Mouse (Mus musculus) kidney, adult 2 months (tissue): ENCODE measurements around the gene Nf1. TPM values are rescaled to one million over a fixed set of nuclear protein-coding genes. Genes with fewer than 3 reads are reported as not detected.

ENCODE experiments used
- DNase-seq: peaks from one replicate; pipeline ENCODE4 v3.0.0; 2021
- H3K27ac ChIP-seq: fragments of 200-500 bp; 2 replicates; pipeline ENCODE4 v1.5.1; 2012; ENCODE audit warnings: low read depth, low read length, control low read depth, inconsistent platforms; ENCODE audit not compliant: insufficient read depth
- H3K27me3 ChIP-seq: fragments of 200-500 bp; replicated peaks from 2 replicates; pipeline ENCODE4 v1.6.1; 2012; ENCODE audit warnings: mild to moderate bottlenecking, moderate library complexity, low read length, inconsistent platforms; ENCODE audit not compliant: control insufficient read depth, insufficient read depth
- H3K36me3 ChIP-seq: fragments of 200-500 bp; 2 replicates; pipeline ENCODE4 v1.6.1; 2012; ENCODE audit warnings: mild to moderate bottlenecking, moderate library complexity, low read length, inconsistent platforms; ENCODE audit not compliant: control insufficient read depth, insufficient read depth
- H3K4me1 ChIP-seq: fragments of 200-500 bp; 2 replicates; pipeline ENCODE4 v1.6.1; 2011; ENCODE audit warnings: low read length; ENCODE audit not compliant: control insufficient read depth, insufficient read depth
- H3K4me3 ChIP-seq: fragments of 200-500 bp; 2 replicates; pipeline ENCODE4 v1.5.1; 2011; ENCODE audit warnings: mild to moderate bottlenecking, low read depth, low read length, control low read depth; ENCODE audit not compliant: insufficient read depth
- CTCF ChIP-seq: fragments of 200-500 bp; conservative IDR thresholded peaks from 2 replicates; pipeline ENCODE4 v1.5.1; 2011; ENCODE audit warnings: low read depth, mild to moderate bottlenecking, control low read depth, low read length, moderate library complexity, mixed read lengths; ENCODE audit not compliant: insufficient read depth, insufficient read length
- POLR2A ChIP-seq: fragments of 200-500 bp; IDR thresholded peaks from one replicate; pipeline ENCODE4 v1.6.1; 2011; ENCODE audit warnings: low read depth, low read length, control low read depth
- WGBS: fragments of 180-500 bp; shearing (Covaris S2); methylation state at CpG from one replicate; pipeline ENCODE4 v1.1.7; 2018; 5-methylcytosine and 5-hydroxymethylcytosine counted together
- polyA plus RNA-seq: library from polyadenylated mRNA; depleted of rRNA; stranded (reverse); fragments of >200 nt; gene quantifications from 2 replicates; pipeline ENCODE4 v1.2.3, GENCODE M21; 2012

Nf1 gene
- polyA plus RNA-seq, 1 experiment = 10.2 TPM

GRCm38 (mm10) chr11:79568197-79568911, 228.9 kb downstream of the Nf1 start:
- Histone ChIP-seq H3K27ac (no peak overlapping the region), H3K4me3 (no peak overlapping the region), H3K27me3 (no peaks in the 10 kb centered on the region), H3K4me1 (no peaks in the 10 kb centered on the region), H3K36me3 (peaks cover 12% of the 10 kb centered on the region)
- TF ChIP-seq CTCF (no peak), POLR2A (no peak)
- no peak for DNase-seq
- 88% methylated on average over 11 of the region's 11 CpGs for WGBS

GRCm38 (mm10) chr11:79570319-79570718, 230.8 kb downstream of the Nf1 start:
- WGBS = 83% methylated on average over 2 of the region's 2 CpGs
- DNase-seq = no peak

GRCm38 (mm10) chr11:79573836-79574235, 234.3 kb downstream of the Nf1 start:
- H3K27me3 ChIP-seq = no peaks in the 10 kb centered on the region
- no peaks in the 10 kb centered on the region; the same call in 1 of the 2 replicates for H3K36me3 ChIP-seq
- 88% methylated on average over 3 of the region's 3 CpGs for WGBS
- TF ChIP-seq POLR2A = no peak
- no peak for TF ChIP-seq CTCF
- H3K4me1 ChIP-seq = no peaks in the 10 kb centered on the region
- no peak overlapping the region for H3K27ac ChIP-seq
- no peak overlapping the region for H3K4me3 ChIP-seq
- DNase-seq = no peak

More at GRCm38 (mm10) chr11:79570319-79570718, 230.8 kb downstream of the Nf1 start:
- TF ChIP-seq POLR2A = no peak
- TF ChIP-seq CTCF = no peak
- no peak overlapping the region for H3K4me3 ChIP-seq
- H3K4me1 ChIP-seq = no peaks in the 10 kb centered on the region
- no peak overlapping the region for H3K27ac ChIP-seq
- H3K27me3 ChIP-seq = no peaks in the 10 kb centered on the region
- H3K36me3 ChIP-seq = peaks cover 10% of the 10 kb centered on the region

- TF ChIP-seq POLR2A (no peak), CTCF (no peak)
- Histone ChIP-seq H3K27ac (no peak overlapping the region), H3K36me3 (no peaks in the 10 kb centered on the region), H3K4me1 (no peaks in the 10 kb centered on the region), H3K4me3 (no peak overlapping the region), H3K27me3 (no peaks in the 10 kb centered on the region)
- no peak for DNase-seq
- 90% methylated on average over 14 of the region's 14 CpGs for WGBS
Measured at GRCm38 (mm10) chr11:79575383-79576073, 236.0 kb downstream of the Nf1 start.

- TF ChIP-seq POLR2A (no peak), CTCF (peak; percentile 66)
- H3K36me3 ChIP-seq = no peaks in the 10 kb centered on the region
- H3K4me3 ChIP-seq = no peak overlapping the region
- no peaks in the 10 kb centered on the region for H3K4me1 ChIP-seq
- H3K27me3 ChIP-seq = no peaks in the 10 kb centered on the region
- DNase-seq = peak; percentile 78
- H3K27ac ChIP-seq = no peak overlapping the region
- WGBS = 34% methylated on average over 5 of the region's 5 CpGs
Measured at GRCm38 (mm10) chr11:79577741-79578140, 238.2 kb downstream of the Nf1 start.

GRCm38 (mm10) chr11:79580660-79581059, 241.2 kb downstream of the Nf1 start:
- Histone ChIP-seq H3K36me3 (no peaks in the 10 kb centered on the region), H3K27me3 (no peaks in the 10 kb centered on the region), H3K27ac (no peak overlapping the region), H3K4me1 (no peaks in the 10 kb centered on the region), H3K4me3 (no peak overlapping the region)
- 42% methylated on average over 4 of the region's 4 CpGs for WGBS
- TF ChIP-seq POLR2A (no peak), CTCF (peak; percentile 32; the same call in 1 of the 2 replicates)
- DNase-seq = no peak

- H3K27me3 ChIP-seq = no peaks in the 10 kb centered on the region
- no peak overlapping the region for H3K27ac ChIP-seq
- no peaks in the 10 kb centered on the region for H3K4me1 ChIP-seq
- DNase-seq = no peak
- 58% methylated on average over 6 of the region's 6 CpGs for WGBS
- no peak overlapping the region for H3K4me3 ChIP-seq
- TF ChIP-seq CTCF = no peak
- TF ChIP-seq POLR2A = no peak
- no peaks in the 10 kb centered on the region for H3K36me3 ChIP-seq
Measured at GRCm38 (mm10) chr11:79581257-79581656, 241.8 kb downstream of the Nf1 start.
